Mouse (Mus musculus): Measurements from ENCODE around the gene Dleu7. TPM values are rescaled to one million over a fixed set of nuclear protein-coding genes. Genes with fewer than 3 reads are reported as not detected.

Gene Dleu7
- not detected for total RNA-seq (2023)

GRCm38 (mm10) chr14:62292488-62293339 lies at the start of gene Dleu7, which contains the start of gene Rnaseh2b:
Gene Dleu7, minus strand, starts transcription at chr14:62293047.
Gene Rnaseh2b, plus strand, starts transcription at chr14:62292589.

Other genes starting within 250 kb of the Dleu7 start
- gene Rnaseh2b, start 458 bp downstream of the Dleu7 start, total RNA-seq (2023) = 10.3 TPM
- gene Gucy1b2, start 163.2 kb upstream of the Dleu7 start, total RNA-seq (2023) = not detected